Mouse (Mus musculus) WW6 (cell line): ENCODE data around the gene Adgrl2.

Experiments
- DNase-seq: peaks from one replicate; pipeline ENCODE4 v3.0.0-alpha.2; 2013; ENCODE audit warnings: low read depth, low spot score

The Adgrl2 gene

GRCm38 (mm10) chr3:148977124-148977529 is 13.2 kb downstream of the Adgrl2 start:
- no peak for DNase-seq

- no peak for DNase-seq
These were observed 18.3 kb downstream of the Adgrl2 start for GRCm38 (mm10) chr3:148971893-148972596.

GRCm38 (mm10) chr3:148964991-148965605 is 25.3 kb downstream of the Adgrl2 start:
- DNase-seq: no peak

GRCm38 (mm10) chr3:148963381-148964044 is 26.8 kb downstream of the Adgrl2 start:
- DNase-seq: no peak

GRCm38 (mm10) chr3:148961611-148962010 is 28.7 kb downstream of the Adgrl2 start:
- DNase-seq: no peak

GRCm38 (mm10) chr3:148960751-148961289 is 29.5 kb downstream of the Adgrl2 start:
- no peak for DNase-seq

- no peak for DNase-seq
These were observed 30.1 kb downstream of the Adgrl2 start for GRCm38 (mm10) chr3:148960215-148960614.

- DNase-seq: no peak
These were observed 30.9 kb downstream of the Adgrl2 start for GRCm38 (mm10) chr3:148959327-148960025.

- no peak for DNase-seq
These were observed 31.6 kb downstream of the Adgrl2 start for GRCm38 (mm10) chr3:148958714-148959113.

GRCm38 (mm10) chr3:148958185-148958584 is 32.2 kb downstream of the Adgrl2 start:
- DNase-seq: no peak

- DNase-seq: no peak
These were observed 33.5 kb downstream of the Adgrl2 start for GRCm38 (mm10) chr3:148956887-148957286.

- no peak for DNase-seq
These were observed 40.6 kb downstream of the Adgrl2 start for GRCm38 (mm10) chr3:148949796-148950195.

- DNase-seq: no peak
These were observed 42.5 kb downstream of the Adgrl2 start for GRCm38 (mm10) chr3:148947805-148948405.

- DNase-seq: no peak
These were observed 43.1 kb downstream of the Adgrl2 start for GRCm38 (mm10) chr3:148947266-148947665.

GRCm38 (mm10) chr3:148945534-148945933 is 44.8 kb downstream of the Adgrl2 start:
- DNase-seq: no peak

GRCm38 (mm10) chr3:148939457-148939856 is 50.9 kb downstream of the Adgrl2 start:
- DNase-seq: no peak

GRCm38 (mm10) chr3:148935056-148935455 is 55.3 kb downstream of the Adgrl2 start:
- DNase-seq: no peak

GRCm38 (mm10) chr3:148934279-148934678 is 56.1 kb downstream of the Adgrl2 start:
- DNase-seq: no peak

GRCm38 (mm10) chr3:148933160-148933559 is 57.2 kb downstream of the Adgrl2 start:
- DNase-seq: no peak

- no peak for DNase-seq
These were observed 59.4 kb downstream of the Adgrl2 start for GRCm38 (mm10) chr3:148930913-148931312.

GRCm38 (mm10) chr3:148926330-148926729 is 64.0 kb downstream of the Adgrl2 start:
- DNase-seq: no peak
